Mouse (Mus musculus) midbrain, embryonic 16.5 days (tissue): Measurements from ENCODE around the gene Synj1. TPM values are rescaled to one million over a fixed set of nuclear protein-coding genes. Genes with fewer than 3 reads are reported as not detected.
A peak's percentile ranks its signal among the peaks of the same experiment; 100 is the strongest.

Experiments used
- ATAC-seq: fragments of 200-750 bp; cut with Nextera tagmentation; 2 replicates; pipeline ENCODE4 v1.8.0; 2017; ENCODE audit warnings: moderate TSS enrichment
- H3K27ac ChIP-seq: fragments of 300-500 bp; sonication (generic); 2 replicates; pipeline ENCODE4 v1.5.1; 2014; ENCODE audit warnings: mild to moderate bottlenecking, low read length, mixed read lengths
- H3K27me3 ChIP-seq: fragments of 300-500 bp; sonication (generic); 2 replicates; pipeline ENCODE4 v1.6.1; 2014; ENCODE audit warnings: low read depth, low read length, mixed read lengths; ENCODE audit not compliant: control insufficient read depth, insufficient read depth
- H3K36me3 ChIP-seq: fragments of 300-500 bp; sonication (generic); 2 replicates; pipeline ENCODE4 v1.6.1; 2014; ENCODE audit warnings: mild to moderate bottlenecking, low read length, moderate library complexity, mixed read lengths; ENCODE audit not compliant: control insufficient read depth, insufficient read depth
- H3K4me1 ChIP-seq: fragments of 300-500 bp; sonication (generic); 2 replicates; pipeline ENCODE4 v1.6.1; 2014; ENCODE audit warnings: mild to moderate bottlenecking, low read length, mixed read lengths; ENCODE audit not compliant: control insufficient read depth, insufficient read depth
- H3K4me2 ChIP-seq: fragments of 300-500 bp; sonication (generic); 2 replicates; pipeline ENCODE4 v1.6.1; 2014; ENCODE audit warnings: mild to moderate bottlenecking, low read length, mixed read lengths
- H3K4me3 ChIP-seq: fragments of 300-500 bp; sonication (generic); 2 replicates; pipeline ENCODE4 v1.5.1; 2014; ENCODE audit warnings: low read depth, mild to moderate bottlenecking, low read length, moderate library complexity, mixed read lengths
- H3K9ac ChIP-seq: fragments of 300-500 bp; sonication (generic); 2 replicates; pipeline ENCODE4 v1.6.1; 2014; ENCODE audit warnings: low read depth, low read length, mixed read lengths
- H3K9me3 ChIP-seq: fragments of 300-500 bp; sonication (generic); replicated peaks from 2 replicates; pipeline ENCODE4 v1.6.1; 2014; ENCODE audit warnings: mild to moderate bottlenecking, low read length, mixed read lengths; ENCODE audit not compliant: control insufficient read depth, poor library complexity, severe bottlenecking
- WGBS: fragments of 180-500 bp; shearing (Covaris S2); extraction: QIAGEN DNeasy Blood & Tissue Kit; methylation state at CpG from one replicate; pipeline ENCODE4 v1.1.7; 2014; 5-methylcytosine and 5-hydroxymethylcytosine counted together
- polyA plus RNA-seq: library from polyadenylated mRNA; unstranded; fragments of >200 nt; fragmentation: Nextera tagmentation; extraction: Ambion mirVana; gene quantifications from 2 replicates; pipeline ENCODE4 v1.2.1, GENCODE M21; 2015

Gene Synj1
- 52.1 and 55.7 TPM in 2 replicates for polyA plus RNA-seq

DNA sequence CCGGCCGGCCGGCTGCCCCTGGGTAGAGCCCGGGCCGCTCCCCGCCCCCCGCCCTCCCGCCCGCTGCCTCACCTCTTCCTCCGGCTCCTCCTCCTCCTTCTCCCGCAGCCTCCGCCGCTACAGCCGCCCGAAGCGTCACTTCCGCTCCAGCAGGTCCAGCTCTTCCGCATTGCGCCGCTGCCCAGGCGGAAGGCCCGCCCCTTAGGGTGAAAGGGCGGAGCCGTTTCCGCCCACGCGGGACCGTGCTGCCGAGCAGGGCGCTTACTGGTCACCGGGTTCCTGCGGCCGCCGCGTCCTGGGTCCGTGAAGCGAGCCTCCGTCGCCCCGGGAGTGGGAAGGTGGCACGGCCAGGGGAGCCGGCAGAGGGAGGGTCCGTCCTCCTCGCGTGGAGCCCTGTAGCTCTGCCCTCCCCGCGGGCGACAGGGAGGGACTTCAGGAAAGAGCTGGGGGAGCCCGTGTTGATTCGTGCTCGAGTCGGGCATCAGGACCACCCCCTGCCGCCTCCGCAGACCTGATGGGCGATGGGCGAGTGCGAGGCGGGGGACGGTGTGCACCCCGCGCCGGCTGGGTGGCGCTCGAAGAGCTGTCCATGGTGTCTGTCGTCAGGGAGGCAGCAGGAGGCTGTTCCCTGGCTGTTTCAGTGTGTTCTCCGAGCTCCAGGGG, at the start of gene Synj1:
TSS of gene Synj1 (minus strand) at position 288 of the 663 bp plus-strand sequence.
- peak within 1 kb of the TSS; percentile 92 for H3K4me2 ChIP-seq
- H3K27ac ChIP-seq: peak within 1 kb of the TSS; percentile 97
- no peaks in the 10 kb centered on the region for H3K9me3 ChIP-seq
- peaks cover 25% of the 10 kb centered on the region for H3K4me1 ChIP-seq
- peak within 1 kb of the TSS; percentile 95 for H3K9ac ChIP-seq
- peaks cover 16% of the 10 kb centered on the region for H3K36me3 ChIP-seq
- peak within 1 kb of the TSS; percentile 94 for H3K4me3 ChIP-seq
- ATAC-seq: peak; percentile 97
- no peaks in the 10 kb centered on the region for H3K27me3 ChIP-seq
- under 1% methylated on average over 55 of the region's 66 CpGs for WGBS

GRCm38 (mm10) chr16:91057741-91058140, 46.6 kb upstream of the Synj1 start:
- Histone ChIP-seq H3K27me3 (no peaks in the 10 kb centered on the region), H3K9ac (no peak overlapping the region), H3K4me1 (no peaks in the 10 kb centered on the region), H3K27ac (no peak overlapping the region), H3K4me2 (no peak overlapping the region), H3K4me3 (no peak overlapping the region), H3K9me3 (no peaks in the 10 kb centered on the region), H3K36me3 (no peaks in the 10 kb centered on the region)
- no peak for ATAC-seq
- 82% methylated on average over 6 of the region's 6 CpGs for WGBS

- WGBS: 89% methylated on average over 4 of the region's 4 CpGs
- no peak for ATAC-seq
Observed at GRCm38 (mm10) chr16:91057261-91057660, 46.2 kb upstream of the Synj1 start.

GRCm38 (mm10) chr16:91056043-91056821, 45.1 kb upstream of the Synj1 start:
- Histone ChIP-seq H3K36me3 (no peaks in the 10 kb centered on the region), H3K4me3 (no peak overlapping the region), H3K27ac (no peak overlapping the region), H3K9me3 (no peaks in the 10 kb centered on the region), H3K4me2 (no peak overlapping the region), H3K4me1 (no peaks in the 10 kb centered on the region), H3K9ac (no peak overlapping the region), H3K27me3 (no peaks in the 10 kb centered on the region)
- ATAC-seq: no peak
- WGBS: 53% methylated on average over 16 of the region's 16 CpGs

More at GRCm38 (mm10) chr16:91057261-91057660, 46.2 kb upstream of the Synj1 start:
- H3K4me2 ChIP-seq: no peak overlapping the region
- H3K27ac ChIP-seq: no peak overlapping the region
- H3K36me3 ChIP-seq: no peaks in the 10 kb centered on the region
- H3K9ac ChIP-seq: no peak overlapping the region
- no peaks in the 10 kb centered on the region for H3K9me3 ChIP-seq
- no peaks in the 10 kb centered on the region for H3K4me1 ChIP-seq
- H3K27me3 ChIP-seq: no peaks in the 10 kb centered on the region
- no peak overlapping the region for H3K4me3 ChIP-seq

DNA sequence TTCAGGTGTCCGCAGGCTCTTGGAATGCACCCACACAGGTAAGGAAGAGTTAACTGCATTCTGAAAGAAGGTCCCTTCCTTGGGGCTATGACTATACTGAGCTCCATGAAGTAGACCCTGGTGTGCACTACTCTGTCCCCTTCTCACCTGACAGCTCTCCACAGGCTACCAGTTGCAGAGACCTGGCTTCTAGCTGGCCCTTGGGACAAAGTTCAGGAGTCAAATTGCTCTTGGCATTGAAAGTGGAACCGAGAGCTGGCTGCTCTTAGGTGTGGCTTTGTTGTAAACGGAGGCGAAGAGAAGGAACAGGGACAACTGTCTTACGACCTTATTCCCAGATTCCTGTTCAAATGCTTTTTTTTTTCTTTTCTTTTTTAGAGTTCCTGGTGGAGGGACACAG, 44.0 kb upstream of the Synj1 start:
- no peak overlapping the region for H3K4me3 ChIP-seq
- H3K36me3 ChIP-seq: no peaks in the 10 kb centered on the region
- no peak for ATAC-seq
- 85% methylated on average over 5 of the region's 5 CpGs for WGBS
- H3K27ac ChIP-seq: no peak overlapping the region
- no peaks in the 10 kb centered on the region for H3K9me3 ChIP-seq
- H3K4me2 ChIP-seq: no peak overlapping the region
- no peak overlapping the region for H3K9ac ChIP-seq
- no peaks in the 10 kb centered on the region for H3K4me1 ChIP-seq
- no peaks in the 10 kb centered on the region for H3K27me3 ChIP-seq

DNA sequence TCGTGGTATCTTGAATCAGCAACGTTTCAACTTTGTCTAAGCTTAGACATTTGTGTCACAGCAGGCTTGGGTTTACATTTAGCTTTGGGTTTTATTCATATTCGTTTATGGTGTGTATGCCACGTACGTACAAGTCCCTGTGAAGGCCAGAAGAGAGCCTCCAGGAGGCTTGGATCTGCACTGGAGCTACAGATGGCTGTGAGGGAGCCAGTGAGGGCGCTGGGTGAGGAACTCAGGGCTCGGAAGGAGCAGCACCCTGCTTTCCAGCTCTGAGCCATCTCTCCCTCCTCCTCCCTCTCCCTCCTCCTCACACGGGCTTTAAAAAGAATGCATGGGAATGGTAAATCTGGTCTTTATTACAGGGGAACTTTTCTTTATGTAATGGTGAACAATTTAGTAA, 42.5 kb upstream of the Synj1 start:
- ATAC-seq: no peak
- H3K27me3 ChIP-seq: no peaks in the 10 kb centered on the region
- no peak overlapping the region for H3K4me2 ChIP-seq
- H3K4me1 ChIP-seq: no peaks in the 10 kb centered on the region
- no peak overlapping the region for H3K9ac ChIP-seq
- no peaks in the 10 kb centered on the region for H3K36me3 ChIP-seq
- H3K4me3 ChIP-seq: no peak overlapping the region
- H3K27ac ChIP-seq: no peak overlapping the region
- WGBS: 57% methylated on average over 8 of the region's 8 CpGs
- no peaks in the 10 kb centered on the region for H3K9me3 ChIP-seq

DNA sequence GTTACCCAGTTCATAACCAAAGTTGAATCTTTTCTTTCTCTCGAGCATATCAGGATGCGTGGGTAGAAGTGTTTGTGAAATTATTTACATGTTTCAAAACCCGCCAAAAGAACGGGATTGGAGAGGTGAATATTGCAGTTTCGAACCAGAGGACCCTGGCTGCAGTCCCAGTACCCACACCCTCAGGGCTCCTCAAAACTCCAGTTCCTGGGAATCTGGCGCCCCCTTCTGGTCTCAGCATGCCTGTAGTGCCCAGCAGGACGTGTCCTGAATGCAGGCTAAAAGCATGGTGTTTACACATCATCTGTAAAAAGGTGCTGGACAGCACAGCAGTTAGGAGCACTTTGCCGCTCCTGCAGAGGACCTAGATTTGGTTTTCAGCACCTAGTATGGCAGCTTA, 34.4 kb upstream of the Synj1 start:
- Histone ChIP-seq H3K9me3 (no peaks in the 10 kb centered on the region), H3K4me2 (no peak overlapping the region), H3K27me3 (no peaks in the 10 kb centered on the region), H3K36me3 (peaks cover 4% of the 10 kb centered on the region; the same call in 1 of the 2 replicates), H3K4me3 (no peak overlapping the region), H3K27ac (no peak overlapping the region), H3K4me1 (peaks cover 21% of the 10 kb centered on the region), H3K9ac (no peak overlapping the region)
- WGBS: 60% methylated on average over 8 of the region's 8 CpGs
- ATAC-seq: no peak

- H3K4me3 ChIP-seq: peak within 1 kb of the TSS; percentile 83
- peak within 1 kb of the TSS; percentile 95 for H3K27ac ChIP-seq
- H3K36me3 ChIP-seq: peaks cover 4% of the 10 kb centered on the region; the same call in 1 of the 2 replicates
- H3K4me1 ChIP-seq: peaks cover 21% of the 10 kb centered on the region
- WGBS: 2% methylated on average over 70 of the region's 70 CpGs
- H3K27me3 ChIP-seq: no peaks in the 10 kb centered on the region
- H3K9ac ChIP-seq: peak within 1 kb of the TSS; percentile 93
- H3K4me2 ChIP-seq: peak within 1 kb of the TSS; percentile 89
- H3K9me3 ChIP-seq: no peaks in the 10 kb centered on the region
- peak; percentile 97 for ATAC-seq
Observed at GRCm38 (mm10) chr16:91044270-91045182, 33.4 kb upstream of the Synj1 start, which contains the start of gene Paxbp1. Gene Paxbp1, minus strand, starts transcription at chr16:91044543.
